Mouse (Mus musculus) left cerebral cortex, postnatal 10 days (tissue): ENCODE results near the gene Glipr1. TPM values are rescaled to one million over a fixed set of nuclear protein-coding genes. Genes with fewer than 3 reads are reported as not detected.
A peak's percentile ranks its signal among the peaks of the same experiment; 100 is the strongest.

Experiments
- DNase-seq, 2 experiments: peaks; one replicate each; pipeline ENCODE4 v3.0.0; 2021 to 2022; ENCODE audit warnings: low spot score in 2 of 2, mixed read lengths in 1 of 2; ENCODE audit errors: extremely low spot score in 1 of 2
- intact Hi-C: fragments of 180-260 bp; cut with DNase I; formaldehyde crosslinking; loops from one replicate; pipeline ENCODE4 v1.15.1; 2025
- total RNA-seq, 2 experiments: library from RNA; stranded (reverse); gene quantifications; 2 replicates each; pipeline ENCODE4 v1.2.3; 2021

The Glipr1 gene
- total RNA-seq, 2 experiments from 2014 or later = 1.1 to 1.8 TPM

GRCm38 (mm10) chr10:111972542-111973361 is 29.7 kb downstream of the Glipr1 start, which contains the start of gene Krr1:
Krr1 (plus strand) TSS chr10:111972664.
- intact Hi-C loops = no loop called here
- peak; percentile 90 to 93 for DNase-seq

- DNase-seq = no peak
- intact Hi-C loops = no loop called here
Measured at GRCm38 (mm10) chr10:111971929-111972328, 30.5 kb downstream of the Glipr1 start.

GRCm38 (mm10) chr10:111966394-111966793 is 36.0 kb downstream of the Glipr1 start:
- no peak for DNase-seq
- intact Hi-C loops = no loop called here

- intact Hi-C loops = no loop called here
- no peak for DNase-seq
Measured at GRCm38 (mm10) chr10:111960459-111960858, 42.0 kb downstream of the Glipr1 start.

- intact Hi-C loops = loop anchor here (5.0 kb wide), 1 partner anchor 652 kb away; no protein-coding TSS in a partner anchor
- DNase-seq = no peak
Measured at GRCm38 (mm10) chr10:111959353-111959752, 43.1 kb downstream of the Glipr1 start.

GRCm38 (mm10) chr10:111958046-111958421 is 44.4 kb downstream of the Glipr1 start:
- no peak for DNase-seq
- intact Hi-C loops = loop anchor here (5.0 kb wide), 1 partner anchor 651 kb away; no protein-coding TSS in a partner anchor

GRCm38 (mm10) chr10:111957271-111958045 is 45.0 kb downstream of the Glipr1 start:
- peak; percentile 49 to 75 for DNase-seq
- intact Hi-C loops = loop anchor here (1.0 to 5.0 kb wide), 2 partner anchors 454 to 650 kb away; no protein-coding TSS in a partner anchor

- intact Hi-C loops = loop anchor here (5.0 kb wide), 1 partner anchor 649 kb away; no protein-coding TSS in a partner anchor
- no peak for DNase-seq
Measured at GRCm38 (mm10) chr10:111955836-111956235, 46.6 kb downstream of the Glipr1 start.

GRCm38 (mm10) chr10:111949008-111949407 is 53.4 kb downstream of the Glipr1 start:
- intact Hi-C loops = no loop called here
- no peak for DNase-seq

GRCm38 (mm10) chr10:111948041-111948440 is 54.4 kb downstream of the Glipr1 start:
- intact Hi-C loops = no loop called here
- no peak for DNase-seq

- intact Hi-C loops = no loop called here
Measured at GRCm38 (mm10) chr10:111945563-111945962, 56.9 kb downstream of the Glipr1 start.

GRCm38 (mm10) chr10:111943026-111943425 is 59.4 kb downstream of the Glipr1 start:
- no peak for DNase-seq
- intact Hi-C loops = no loop called here

More at GRCm38 (mm10) chr10:111945563-111945962, 56.9 kb downstream of the Glipr1 start:
- DNase-seq = no peak

- no peak for DNase-seq
- intact Hi-C loops = no loop called here
Measured at GRCm38 (mm10) chr10:111937146-111937534, 65.3 kb downstream of the Glipr1 start.

- DNase-seq = peak in 1 of 2 experiments; percentile 53
- intact Hi-C loops = no loop called here
Measured at GRCm38 (mm10) chr10:111936491-111937145, 65.8 kb downstream of the Glipr1 start.

- DNase-seq = no peak
- intact Hi-C loops = no loop called here
Measured at GRCm38 (mm10) chr10:111936021-111936420, 66.4 kb downstream of the Glipr1 start.
